Mouse (Mus musculus) gastrocnemius, postnatal 14 days (tissue): ENCODE measurements around the gene Nckap1. TPM values are rescaled to one million over a fixed set of nuclear protein-coding genes. Genes with fewer than 3 reads are reported as not detected.

Source experiments
- DNase-seq: peaks from one replicate; pipeline ENCODE4 v3.0.0; 2021; ENCODE audit warnings: mixed read lengths
- intact Hi-C: fragments of 180-260 bp; cut with DNase I; formaldehyde crosslinking; loops from one replicate; pipeline ENCODE4 v1.15.1; 2025; ENCODE audit warnings: low total_unique reads
- long read RNA-seq, 2 experiments: library from polyadenylated mRNA; stranded (forward); transcript quantifications; one replicate each; pipeline ENCODE4 v2.0.0; 2021
- total RNA-seq, 2 experiments: library from RNA; stranded (reverse); gene quantifications; 2 replicates each; pipeline ENCODE4 v1.2.3; 2021

Gene Nckap1
- 10 to 100 TPM; 47.1 to 49.2 TPM for total RNA-seq
- long read RNA-seq, experiment 1, full-length matches to known transcripts, result 25 of 35 reads
- long read RNA-seq, experiment 1, partial matches to known transcripts, result 7 of 35 reads
- long read RNA-seq, experiment 1, other reads (novel, unspliced or antisense), result 3 of 35 reads
- long read RNA-seq, experiment 2, full-length matches to known transcripts, result 34 of 43 reads
- long read RNA-seq, experiment 2, partial matches to known transcripts, result 5 of 43 reads
- long read RNA-seq, experiment 2, other reads (novel, unspliced or antisense), result 4 of 43 reads

DNA sequence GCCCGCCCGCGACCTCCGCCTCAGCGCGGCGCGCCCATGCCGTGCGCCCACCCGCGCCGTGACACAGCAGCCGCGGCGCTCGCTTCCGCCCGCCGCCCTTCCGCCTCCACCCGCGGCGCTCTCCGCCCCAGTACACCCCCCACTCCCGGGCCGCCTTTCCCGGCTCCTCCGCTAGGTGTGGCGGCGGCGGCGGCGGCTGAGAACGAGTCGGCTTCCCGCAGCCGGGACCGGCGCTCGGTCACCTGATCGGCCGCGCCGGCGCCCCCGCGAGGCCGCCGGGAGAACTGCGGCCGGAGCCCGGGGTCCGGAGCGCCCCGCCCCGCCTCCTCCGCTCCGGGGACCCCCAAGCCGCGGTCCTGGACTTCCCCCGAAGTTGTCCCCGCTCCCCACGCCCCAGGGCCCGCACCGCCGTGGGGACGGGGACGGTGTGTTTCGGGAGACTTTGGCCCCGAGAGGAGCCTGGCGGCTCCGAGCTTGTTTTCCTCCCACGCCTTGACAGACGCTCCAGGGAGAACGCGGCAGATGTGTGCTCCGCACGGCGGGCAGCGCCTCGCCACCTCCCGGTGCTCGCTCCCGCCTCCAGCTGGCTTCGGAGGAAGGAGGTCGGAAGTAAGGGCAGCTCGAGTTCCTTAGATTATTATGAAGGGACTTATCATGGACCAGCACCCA lies at the start of gene Nckap1:
Nckap1 (minus strand) TSS at position 338 of the 669 bp plus-strand sequence.
- intact Hi-C loops, result no loop called here
- DNase-seq, result peak; percentile 91

DNA sequence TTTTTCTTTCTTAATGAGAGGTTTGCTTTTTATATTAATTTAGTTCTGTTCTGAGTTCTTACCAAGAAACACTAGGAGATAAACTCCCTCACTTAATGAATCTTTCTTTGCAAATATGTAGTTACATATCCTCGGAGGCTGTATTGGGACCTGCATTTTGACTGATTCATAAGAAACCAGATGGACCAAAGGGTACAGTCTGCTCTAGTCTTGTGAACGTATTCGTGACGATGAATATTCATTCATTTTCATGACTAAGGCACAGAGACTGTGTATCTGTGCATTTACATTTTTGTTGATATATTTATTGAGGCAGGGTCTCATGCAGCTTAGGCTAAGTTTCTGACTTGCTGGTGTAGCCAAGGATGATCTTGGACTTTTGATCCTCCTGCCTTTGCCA lies 43.3 kb upstream of the Nckap1 start:
- DNase-seq, result no peak
- intact Hi-C loops, result no loop called here

DNA sequence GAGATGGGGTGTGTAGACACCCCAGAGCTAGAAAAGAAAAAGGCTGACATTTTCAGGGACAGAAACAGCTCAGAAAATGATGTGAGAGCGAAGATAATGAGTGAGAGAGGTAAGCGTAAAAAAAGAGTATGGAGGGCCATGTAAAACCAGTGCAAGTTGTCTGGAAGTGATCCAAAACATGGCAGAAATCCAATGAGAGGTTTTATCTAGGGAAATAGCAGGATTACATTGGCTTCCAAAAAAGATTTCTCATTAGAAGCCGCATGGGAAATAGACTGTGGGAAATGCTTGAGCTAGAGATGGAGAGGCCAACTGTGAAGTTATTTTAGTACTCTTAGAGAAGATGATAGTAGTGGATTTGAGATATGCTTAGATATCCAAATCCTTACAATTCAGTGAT lies 40.7 kb upstream of the Nckap1 start:
- DNase-seq, result no peak
- intact Hi-C loops, result no loop called here

DNA sequence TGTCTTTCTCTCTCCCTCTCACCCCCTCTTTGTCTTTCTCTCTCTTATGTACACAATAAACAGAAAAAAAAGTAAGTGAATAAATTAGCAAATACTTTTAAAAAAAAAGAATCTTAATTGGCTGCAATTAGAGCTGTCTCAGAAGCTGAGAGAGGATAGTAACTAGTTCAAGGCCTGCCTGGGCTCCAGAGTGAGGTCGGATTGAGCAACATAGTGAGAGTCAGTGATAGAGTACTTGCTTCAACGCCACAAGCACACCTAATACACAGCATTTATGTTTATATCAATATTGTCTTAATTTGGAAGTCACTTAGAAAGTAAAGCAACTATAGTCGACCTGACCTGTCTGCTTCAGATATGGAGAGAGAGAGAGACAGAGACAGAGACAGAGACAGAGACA lies 37.8 kb upstream of the Nckap1 start:
- no peak for DNase-seq
- intact Hi-C loops, result no loop called here

DNA sequence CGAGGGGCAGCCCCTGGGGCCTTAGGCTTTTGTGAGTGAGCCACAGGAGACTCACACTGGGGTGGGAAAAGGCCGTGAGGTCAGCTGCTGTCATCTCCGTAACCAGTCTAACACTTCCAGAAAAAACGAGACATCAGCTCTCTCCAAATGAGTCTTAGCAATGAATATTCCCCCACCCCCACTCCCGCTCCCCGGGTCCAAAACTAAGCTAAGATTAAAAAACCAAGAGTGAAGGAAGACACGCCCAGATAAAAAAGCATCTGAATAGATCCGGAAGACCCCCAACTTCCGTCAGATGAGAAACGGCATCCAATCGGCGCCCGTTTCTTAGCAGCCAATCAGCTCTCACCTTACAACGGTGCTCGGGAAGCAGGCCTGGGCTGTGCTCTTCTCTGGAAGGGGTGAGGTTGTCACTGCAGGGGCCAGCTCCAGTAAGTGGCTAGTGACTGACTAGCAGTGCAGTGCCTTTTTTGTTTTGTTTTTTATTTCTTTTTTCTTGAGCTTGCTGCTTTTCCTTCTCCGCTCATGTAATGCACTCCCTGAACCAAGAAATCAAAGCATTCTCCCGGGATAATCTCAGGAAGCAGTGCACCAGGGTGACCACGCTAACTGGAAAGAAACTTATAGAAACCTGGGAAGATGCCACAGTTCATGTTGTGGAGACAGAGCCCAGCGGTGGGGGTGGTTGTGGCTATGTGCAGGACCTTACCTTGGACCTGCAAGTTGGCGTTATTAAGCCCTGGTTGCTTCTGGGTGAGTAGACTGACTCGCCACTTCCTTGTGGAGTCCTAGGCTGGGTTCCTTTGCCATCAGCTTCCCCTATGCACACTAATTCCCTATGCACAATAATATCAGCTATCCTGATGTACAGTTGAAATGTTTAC lies 35.9 kb upstream of the Nckap1 start, which contains the start of the genes Dusp19 and Nup35:
Dusp19 (plus strand) TSS at position 192 of the 884 bp plus-strand sequence.
Nup35 (plus strand) TSS at position 383 of the 884 bp plus-strand sequence.
- intact Hi-C loops, result no loop called here
- DNase-seq, result peak; percentile 89

DNA sequence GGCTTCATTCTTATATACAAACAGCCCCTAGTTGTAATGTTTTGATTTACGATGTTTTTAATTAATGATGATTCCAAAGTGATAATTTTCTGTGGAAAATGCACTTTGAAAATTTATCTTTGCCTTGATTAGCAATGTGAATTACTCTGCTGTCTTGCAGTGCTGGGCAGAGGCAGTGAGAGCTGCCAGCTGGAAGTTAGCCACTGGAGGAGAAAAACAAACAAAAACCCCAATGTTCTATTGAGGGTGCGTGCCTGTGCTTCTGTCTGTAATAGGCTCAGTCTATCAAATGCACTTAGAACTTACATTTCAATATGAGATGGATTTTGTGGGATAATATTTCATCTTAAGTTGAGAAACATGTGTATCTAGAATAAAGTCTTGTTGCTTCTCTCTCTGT lies 31.6 kb upstream of the Nckap1 start:
- intact Hi-C loops, result no loop called here
- no peak for DNase-seq

DNA sequence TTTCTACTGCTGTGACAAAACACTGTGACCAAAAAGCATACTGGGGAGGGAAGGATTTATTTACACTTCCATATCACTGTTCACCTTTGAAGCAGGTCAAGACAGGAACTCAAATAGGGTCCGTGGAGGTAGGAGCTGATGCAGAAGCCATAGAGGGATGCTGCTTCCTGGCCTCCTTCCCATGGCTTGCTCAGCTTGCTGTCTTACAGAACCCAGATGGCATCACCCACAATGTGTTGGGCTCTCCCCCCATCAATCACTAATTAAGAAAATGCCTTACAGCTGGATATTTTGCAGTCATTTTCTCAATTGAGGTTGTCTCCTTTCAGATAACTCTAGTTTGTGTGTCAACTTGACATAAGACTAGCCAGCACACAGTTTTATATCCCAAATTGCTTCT lies 31.1 kb upstream of the Nckap1 start:
- intact Hi-C loops, result no loop called here
- no peak for DNase-seq

DNA sequence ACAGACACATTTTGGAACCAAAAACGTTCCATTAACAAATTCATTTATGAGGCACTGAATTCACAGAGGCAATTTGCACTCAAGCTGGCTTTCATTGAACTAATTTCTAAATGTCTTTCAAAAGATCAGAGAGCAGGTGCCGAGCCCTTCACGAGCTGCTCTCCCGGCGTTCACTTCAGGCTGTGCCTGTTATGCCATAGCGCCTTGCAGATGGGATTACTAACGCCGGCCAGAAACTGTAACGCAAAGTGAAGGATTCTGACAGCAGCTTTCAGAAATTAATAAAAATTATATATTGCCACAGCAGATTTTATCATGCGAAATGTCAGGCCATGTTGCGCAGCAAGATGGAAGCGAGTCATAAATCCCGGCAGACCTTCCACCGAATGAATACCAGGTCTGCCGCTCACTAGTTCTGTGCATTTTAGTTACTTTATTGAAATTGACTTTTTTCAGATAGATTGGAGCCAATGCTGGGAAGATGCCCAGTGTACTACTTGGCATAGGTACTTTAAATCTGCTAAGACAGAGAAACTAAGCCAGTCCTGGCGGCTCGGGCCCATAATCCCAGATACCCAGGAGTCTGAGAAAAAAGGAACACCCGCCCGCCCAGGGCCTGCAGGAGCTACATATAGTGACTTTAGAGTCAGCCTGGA lies 22.7 kb upstream of the Nckap1 start:
- DNase-seq, result no peak
- intact Hi-C loops, result no loop called here

DNA sequence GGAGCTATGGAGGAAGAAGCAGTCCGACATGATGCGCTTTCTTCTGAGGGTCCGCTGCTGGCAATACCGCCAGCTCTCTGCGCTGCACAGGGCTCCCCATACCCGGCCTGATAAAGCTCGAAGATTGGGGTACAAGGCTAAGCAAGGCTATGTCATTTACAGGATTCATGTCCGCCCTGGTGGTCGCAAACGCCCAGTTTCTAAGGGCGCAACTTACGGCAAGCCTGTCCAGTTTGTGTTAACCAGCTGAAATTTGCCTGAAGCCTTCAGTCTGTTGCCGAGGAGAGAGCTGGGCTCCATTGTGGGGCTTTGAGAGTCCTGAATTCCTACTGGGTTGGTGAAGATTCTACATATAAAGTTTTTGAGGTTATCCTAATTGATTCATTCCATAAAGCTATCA lies 21.6 kb upstream of the Nckap1 start:
- intact Hi-C loops, result no loop called here
- no peak for DNase-seq

DNA sequence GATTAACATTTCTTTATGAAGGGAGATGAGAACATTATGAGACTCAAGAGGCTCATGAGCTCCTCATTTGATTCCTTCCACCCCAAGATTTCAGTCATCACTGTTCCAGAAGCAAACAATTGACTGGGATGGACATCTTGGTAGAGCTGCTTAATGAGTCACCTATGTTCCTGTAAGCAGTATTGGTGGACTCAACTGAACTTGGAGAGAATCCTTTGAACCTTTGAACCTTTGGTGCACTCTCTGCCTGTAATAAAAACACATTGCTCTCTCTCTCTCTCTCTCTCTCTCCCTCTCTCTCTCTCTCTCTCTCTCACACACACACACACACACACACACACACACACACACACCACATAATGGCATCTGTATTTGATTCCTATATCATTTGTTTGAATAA lies 19.4 kb upstream of the Nckap1 start:
- no peak for DNase-seq
- intact Hi-C loops, result no loop called here

DNA sequence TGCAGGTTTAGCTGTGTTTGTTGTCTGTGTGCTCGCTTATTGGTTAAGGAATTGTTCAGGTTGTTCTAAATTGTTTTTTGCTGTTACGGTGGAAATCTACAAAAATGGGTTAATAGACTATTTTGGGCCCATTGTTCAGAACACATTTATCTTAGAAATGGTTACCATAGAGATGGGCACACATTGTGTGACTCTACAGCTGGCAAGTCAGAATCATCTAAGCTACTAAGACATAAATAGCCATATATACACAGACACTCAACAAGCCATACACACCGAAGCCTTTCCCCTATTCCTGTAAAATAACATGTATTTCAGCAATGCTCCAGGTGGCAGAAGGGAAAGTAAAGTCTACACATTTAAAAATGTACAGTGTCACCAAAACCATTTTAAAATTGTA lies 18.7 kb upstream of the Nckap1 start:
- intact Hi-C loops, result no loop called here
- DNase-seq, result no peak

DNA sequence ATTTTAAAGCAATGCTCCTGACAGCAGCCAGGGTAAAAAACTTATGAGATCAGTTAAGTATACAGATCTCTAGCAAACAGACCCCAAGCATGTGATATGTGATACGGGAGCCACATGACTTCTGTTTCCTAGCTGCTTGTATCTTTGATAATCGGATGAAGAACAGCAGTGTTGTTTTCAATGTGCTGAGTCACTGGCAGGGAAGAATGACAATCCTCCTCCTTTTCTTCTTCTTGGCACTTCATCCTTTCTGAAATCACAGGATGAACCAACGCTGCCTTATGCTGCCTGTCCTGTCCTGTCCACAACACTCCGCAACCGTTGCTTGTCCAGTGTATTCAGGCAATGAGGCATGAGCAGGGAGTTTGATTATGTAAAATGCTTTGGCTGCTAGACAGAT lies 15.8 kb upstream of the Nckap1 start:
- no peak for DNase-seq
- intact Hi-C loops, result no loop called here

DNA sequence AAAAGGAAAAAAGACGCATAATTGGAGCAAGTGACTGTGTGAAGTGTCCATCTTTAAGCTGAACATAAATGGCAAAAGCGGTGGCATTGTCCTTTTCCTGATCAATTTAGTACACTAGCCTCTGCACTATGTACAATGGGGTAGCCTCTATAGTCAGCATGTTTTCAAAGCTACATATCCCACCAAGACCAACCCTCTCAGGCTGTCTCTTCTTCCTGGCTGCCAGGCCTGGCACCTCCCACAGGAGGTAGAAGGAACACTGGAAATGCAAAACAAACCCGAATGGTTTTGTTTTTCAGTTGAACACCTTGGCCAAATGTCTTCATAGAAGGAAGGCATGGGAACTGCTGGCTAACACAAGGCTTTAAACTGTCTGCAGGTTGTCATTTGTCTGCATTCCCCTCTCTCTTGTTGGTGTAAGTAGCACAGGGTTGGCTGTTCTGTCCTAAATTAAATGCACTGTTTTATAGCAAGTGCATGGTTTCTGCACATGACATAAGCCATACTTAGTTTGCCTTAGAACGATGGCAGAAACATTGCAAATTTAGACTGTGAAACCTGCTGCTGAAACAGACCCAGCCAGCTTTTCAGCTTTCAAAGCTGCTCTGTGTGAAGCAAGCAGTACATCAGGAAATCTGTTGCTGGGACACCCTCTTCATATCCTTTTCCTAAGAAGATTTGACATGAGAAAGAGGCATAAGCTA lies 13.2 kb upstream of the Nckap1 start:
- no peak for DNase-seq
- intact Hi-C loops, result no loop called here

DNA sequence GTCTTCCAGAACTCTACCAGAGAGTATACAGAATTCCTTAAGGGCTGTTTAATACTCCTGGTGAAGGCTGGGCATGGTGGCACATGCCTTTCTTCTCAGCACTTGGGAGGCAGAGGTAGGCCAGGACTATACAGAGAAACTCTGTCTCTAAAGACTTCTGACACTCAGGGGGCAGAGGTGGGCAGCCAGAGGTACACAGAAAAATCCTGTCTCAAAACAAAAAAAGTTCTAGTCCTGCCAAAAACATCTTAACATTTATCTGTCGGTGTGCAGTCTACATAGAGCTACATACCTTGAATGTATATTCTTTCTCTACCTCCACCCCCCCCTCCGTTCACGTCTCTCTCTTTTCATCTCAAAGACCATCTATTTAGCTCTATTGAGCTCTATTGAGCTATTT lies 1.2 kb upstream of the Nckap1 start:
- intact Hi-C loops, result no loop called here
- DNase-seq, result no peak

DNA sequence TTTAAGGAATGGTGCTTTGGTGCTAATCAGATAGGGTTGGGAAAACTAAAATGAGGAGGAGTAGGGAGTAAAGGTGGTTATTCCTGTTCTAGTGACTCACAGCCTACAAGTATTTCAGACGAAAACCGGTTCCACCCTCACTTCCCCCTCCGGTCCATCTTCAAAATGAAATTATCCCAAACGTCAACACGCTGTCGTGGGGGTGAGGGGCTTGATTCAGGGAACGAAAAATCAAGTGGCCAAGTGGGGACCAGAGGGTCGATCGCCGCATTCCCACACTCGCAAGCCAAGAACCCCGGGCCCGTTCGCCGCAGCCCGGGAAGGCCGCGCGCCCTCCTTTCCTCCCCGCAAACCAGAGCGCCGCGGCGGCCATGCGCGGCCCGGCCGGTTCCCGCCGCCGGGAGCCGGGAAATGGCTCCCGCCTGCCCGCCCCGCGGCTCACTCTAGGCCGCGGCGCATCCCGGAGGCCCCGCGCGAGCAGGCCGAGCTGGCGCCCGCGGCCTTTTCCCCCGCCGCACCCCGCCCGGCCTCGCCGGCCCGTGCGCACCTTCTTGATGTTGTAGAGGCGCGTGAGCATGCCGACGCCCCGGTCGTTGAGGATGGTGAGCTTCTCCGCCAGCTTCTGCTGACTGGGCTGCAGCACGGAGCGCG lies 744 bp downstream of the Nckap1 start:
- intact Hi-C loops, result no loop called here
- DNase-seq, result peak; percentile 47

DNA sequence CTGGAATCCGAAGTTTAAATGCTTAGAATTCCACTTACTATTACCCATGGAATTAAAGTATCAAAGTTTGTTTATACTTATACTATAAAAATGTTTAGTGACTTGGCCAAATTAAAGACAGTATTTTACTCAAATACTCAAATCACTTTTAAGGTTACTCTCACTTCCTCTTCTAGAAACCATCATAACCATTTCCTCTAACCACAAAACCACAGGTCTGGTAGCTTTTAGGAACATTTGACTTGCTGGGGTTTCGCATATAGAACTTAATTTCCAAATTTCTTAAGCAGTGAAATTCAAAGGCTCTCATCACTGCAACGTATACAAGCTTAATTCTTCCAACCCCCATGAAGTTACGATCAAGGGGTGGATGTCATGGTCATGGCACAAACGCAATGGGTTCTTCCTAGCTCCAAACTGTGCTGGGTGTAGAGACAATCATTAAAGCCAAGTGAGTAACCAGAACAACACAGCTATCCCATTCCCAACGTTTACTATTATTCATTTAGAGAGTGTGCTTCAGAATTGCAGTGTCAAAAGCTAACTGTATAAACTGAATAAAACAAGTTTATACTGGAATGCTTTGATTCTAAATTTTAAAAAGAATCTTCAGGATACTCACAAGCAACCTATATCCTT lies 1.8 kb downstream of the Nckap1 start:
- intact Hi-C loops, result no loop called here
- DNase-seq, result no peak

DNA sequence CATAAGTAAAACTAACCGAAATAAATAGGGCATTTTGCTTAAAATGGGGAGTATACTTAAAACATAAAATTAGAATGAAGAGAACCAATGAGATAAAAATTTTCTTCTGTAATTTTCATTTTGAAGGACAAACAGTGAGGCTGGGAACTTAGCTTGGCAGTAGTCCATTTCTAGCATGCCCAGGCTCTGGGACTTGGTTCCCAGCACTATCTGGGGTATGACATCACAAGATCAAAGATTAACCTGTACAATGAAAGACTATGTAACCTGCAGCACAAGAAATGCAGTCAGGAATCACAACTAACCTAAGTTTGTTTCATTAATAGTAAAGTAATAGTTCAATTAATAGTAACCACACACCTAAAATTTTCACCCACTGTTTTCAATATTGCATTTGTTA lies 3.9 kb downstream of the Nckap1 start:
- no peak for DNase-seq
- intact Hi-C loops, result no loop called here

DNA sequence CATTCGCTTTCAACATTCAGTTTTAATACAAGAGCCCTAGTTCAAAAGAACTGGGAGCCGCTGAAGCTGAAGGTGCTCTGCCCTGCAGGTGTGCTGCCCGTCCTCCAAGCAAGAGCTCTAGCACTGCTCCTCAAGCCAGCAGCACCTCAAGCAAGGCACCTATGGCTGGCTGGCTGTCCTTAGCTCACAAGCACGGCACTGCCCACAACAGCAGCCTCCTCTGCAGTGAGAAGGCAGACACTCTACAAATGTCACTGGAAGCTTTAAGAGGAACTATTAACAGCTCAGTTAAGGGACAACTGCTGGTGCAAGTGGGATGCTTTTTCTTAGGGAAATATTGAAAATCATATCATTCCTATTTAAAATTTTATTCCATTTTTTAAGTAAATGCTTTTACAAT lies 10.5 kb downstream of the Nckap1 start:
- intact Hi-C loops, result no loop called here
- DNase-seq, result no peak
